Mouse (Mus musculus) erythroid progenitor cell, adult 5-6 weeks (primary cell): ENCODE data around the gene Clec2g. TPM values are rescaled to one million over a fixed set of nuclear protein-coding genes. Genes with fewer than 3 reads are reported as not detected.
A peak's percentile ranks its signal among the peaks of the same experiment; 100 is the strongest.
"Not testable (repeated sequence)": the region's sequence is repeated elsewhere in the genome, so short reads cannot be mapped to it uniquely, and the experiment has no call there.

Source experiments
- ATAC-seq: replicated peaks from 2 replicates; pipeline ENCODE4 v1.8.0; 2016; ENCODE audit warnings: moderate number of reproducible peaks, mild to moderate bottlenecking, moderate TSS enrichment, inconsistent platforms; ENCODE audit not compliant: poor library complexity, low FRiP score, severe bottlenecking
- total RNA-seq, 2 experiments: library from RNA; stranded (forward) in 1 of 2; stranded (reverse) in 1 of 2; fragments of 150-400 nt in 1 of 2; fragments of 186-747, 209-891 nt in 1 of 2; gene quantifications; 2 replicates each; pipeline versions ENCODE4 v1.2.3 to v1.2.4; 2015 to 2017; ENCODE audit warnings: low replicate concordance in 2 of 2

Clec2g gene
- total RNA-seq, 2 experiments from 2014 or later, result not detected

GRCm38 (mm10) chr6:128970508-128971393 is 36.6 kb downstream of the Clec2g start:
- ATAC-seq, result not testable (repeated sequence)

GRCm38 (mm10) chr6:128971394-128972039 is 37.3 kb downstream of the Clec2g start:
- no peak for ATAC-seq

GRCm38 (mm10) chr6:128972156-128972555 is 38.0 kb downstream of the Clec2g start:
- ATAC-seq, result no peak

GRCm38 (mm10) chr6:128972687-128973438 is 38.7 kb downstream of the Clec2g start:
- ATAC-seq, result no peak

GRCm38 (mm10) chr6:128973439-128973697 is 39.2 kb downstream of the Clec2g start:
- no peak for ATAC-seq

GRCm38 (mm10) chr6:128974850-128975249 is 40.7 kb downstream of the Clec2g start:
- not testable (repeated sequence) for ATAC-seq

- ATAC-seq, result no peak
These were observed 42.0 kb downstream of the Clec2g start for GRCm38 (mm10) chr6:128976194-128976593.

- ATAC-seq, result not testable (repeated sequence)
These were observed 47.9 kb downstream of the Clec2g start for GRCm38 (mm10) chr6:128981951-128982541.

GRCm38 (mm10) chr6:128992337-128992736 is 58.2 kb downstream of the Clec2g start:
- ATAC-seq, result no peak

GRCm38 (mm10) chr6:128992753-128993152 is 58.6 kb downstream of the Clec2g start:
- no peak for ATAC-seq

- ATAC-seq, result no peak
These were observed 59.0 kb downstream of the Clec2g start for GRCm38 (mm10) chr6:128993221-128993620.

- ATAC-seq, result no peak
These were observed 60.2 kb downstream of the Clec2g start for GRCm38 (mm10) chr6:128994336-128994735.

- ATAC-seq, result no peak
These were observed 60.6 kb downstream of the Clec2g start for GRCm38 (mm10) chr6:128994742-128995141.

GRCm38 (mm10) chr6:128995250-128996053 is 61.3 kb downstream of the Clec2g start:
- ATAC-seq, result peak; percentile 31; the same call in 1 of the 2 replicates

GRCm38 (mm10) chr6:128996054-128996767 is 62.0 kb downstream of the Clec2g start:
- ATAC-seq, result peak; percentile 59

GRCm38 (mm10) chr6:128996768-128997442 is 62.7 kb downstream of the Clec2g start:
- 0 out of 2 replicates have a peak, but pooled peaks have one; percentile 45 for ATAC-seq

- no peak for ATAC-seq
These were observed 67.2 kb downstream of the Clec2g start for GRCm38 (mm10) chr6:129001392-129001791.

GRCm38 (mm10) chr6:129008552-129008951 is 74.4 kb downstream of the Clec2g start:
- ATAC-seq, result no peak
